Mouse (Mus musculus) right cerebral cortex, postnatal 14 days (tissue): Measurements from ENCODE around the gene Olfr713.

ENCODE experiments used
- DNase-seq: peaks from one replicate; pipeline ENCODE4 v3.0.0; 2022

Gene Olfr713

GRCm38 (mm10) chr7:107030874-107031273, at the start of gene Olfr713:
Olfr713 (plus strand) TSS chr7:107031174.
- no peak for DNase-seq

- DNase-seq: no peak
These were observed 45.7 kb upstream of the Olfr713 start for GRCm38 (mm10) chr7:106985236-106985635.

GRCm38 (mm10) chr7:107000798-107001197, 30.2 kb upstream of the Olfr713 start:
- no peak for DNase-seq

GRCm38 (mm10) chr7:107004169-107004568, 26.8 kb upstream of the Olfr713 start:
- no peak for DNase-seq

- no peak for DNase-seq
These were observed 25.0 kb upstream of the Olfr713 start, which contains the start of gene Olfr2 for GRCm38 (mm10) chr7:107005972-107006371. Olfr2 (minus strand) TSS chr7:107006072.

GRCm38 (mm10) chr7:107039934-107040563, 9.1 kb downstream of the Olfr713 start:
- no peak for DNase-seq

- no peak for DNase-seq
These were observed 12.2 kb downstream of the Olfr713 start for GRCm38 (mm10) chr7:107043136-107043535.

- no peak for DNase-seq
These were observed 13.4 kb downstream of the Olfr713 start for GRCm38 (mm10) chr7:107044407-107044806.

GRCm38 (mm10) chr7:107045833-107046232, 14.9 kb downstream of the Olfr713 start:
- peak; percentile 7 for DNase-seq

- DNase-seq: no peak
These were observed 16.6 kb downstream of the Olfr713 start for GRCm38 (mm10) chr7:107047578-107047977.

- DNase-seq: no peak
These were observed 39.7 kb downstream of the Olfr713 start, which contains the start of gene Olfr714 for GRCm38 (mm10) chr7:107070681-107071080. Olfr714 (plus strand) TSS chr7:107070981.
